Mouse (Mus musculus): ENCODE results near the gene Lgsn.

Lgsn gene

GRCm38 (mm10) chr1:31220599-31221250, 44.5 kb downstream of the Lgsn start:
- no peak for DNase-seq (ENCODE audit: low spot score)

GRCm38 (mm10) chr1:31222564-31222963, 46.4 kb downstream of the Lgsn start, which contains the start of the genes 4931428L18Rik and Pih1d3:
Gene 4931428L18Rik (minus strand): TSS chr1:31222684.
Gene Pih1d3 (plus strand): TSS chr1:31222838.
- no peak for DNase-seq (ENCODE audit: low spot score)

GRCm38 (mm10) chr1:31233319-31234036, 57.3 kb downstream of the Lgsn start:
- DNase-seq (ENCODE audit: low spot score) = no peak
